Mouse (Mus musculus): ENCODE measurements at regions not wholly inside any gene's neighbourhood (a gene's known extent, or its start where the extent isn't known, plus 50 kb on each side); places are given as distances from the start of the nearest gene placed in this dataset.

DNA sequence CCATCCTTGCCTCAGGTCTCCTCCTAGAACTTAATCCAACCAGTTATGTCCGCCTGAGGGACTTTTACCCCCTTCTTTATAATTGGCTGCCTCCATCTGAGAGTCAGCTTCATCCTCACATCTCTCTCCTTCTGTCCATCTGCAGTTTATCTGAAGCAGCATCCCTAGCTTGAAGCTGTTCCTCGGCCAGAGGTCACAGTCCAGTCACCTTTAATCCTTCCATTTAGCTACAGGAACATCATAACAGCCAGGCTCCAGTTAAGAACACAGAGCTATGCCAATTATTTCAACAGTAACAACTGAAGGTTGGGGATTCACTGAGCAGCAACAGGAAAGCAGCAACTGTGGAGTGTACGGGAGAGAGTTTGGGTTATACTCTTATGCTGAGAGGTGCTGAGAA, 179.0 kb downstream of the Ice1 start:
- Histone ChIP-seq H3K36me3 (ENCODE audit: control insufficient read depth, insufficient read depth, low read length) (no peaks in the 10 kb centered on the region), H3K27ac (ENCODE audit: control insufficient read depth, insufficient read depth, low read depth, low read length) (no peak overlapping the region), H3K4me1 (ENCODE audit: control insufficient read depth, insufficient read depth, low read length) (no peaks in the 10 kb centered on the region), H3K27me3 (ENCODE audit: control insufficient read depth, insufficient read depth, low read length) (no peaks in the 10 kb centered on the region), H3K4me3 (ENCODE audit: control insufficient read depth, low read depth, low read length) (no peak overlapping the region)
- TF ChIP-seq CTCF (IDR thresholded peaks at IDR 0.05; ENCODE audit: control insufficient read depth, insufficient read depth, insufficient replicate concordance, low read depth, low read length) (no peak), POLR2A (IDR thresholded peaks at IDR 0.05; ENCODE audit: control insufficient read depth, low read depth, low read length) (no peak)

DNA sequence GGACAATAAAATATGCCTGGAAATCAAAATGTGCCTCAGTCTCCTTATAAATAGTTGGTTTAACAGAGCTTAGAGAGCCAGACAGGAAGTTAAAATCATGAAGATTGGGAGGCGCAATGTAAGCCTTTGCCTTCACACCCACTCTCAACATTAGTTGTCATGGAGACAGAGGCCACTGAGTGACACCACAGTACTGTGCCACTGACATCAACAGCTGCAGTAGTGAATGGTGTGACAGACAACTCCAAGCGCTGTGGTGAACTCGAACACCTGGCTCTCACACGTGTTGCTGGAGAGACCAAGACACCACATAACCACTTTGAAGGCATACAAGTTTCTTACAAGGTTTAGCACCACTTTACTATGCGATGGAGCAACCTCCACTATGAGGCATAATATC, 172.4 kb downstream of the Ice1 start:
- Histone ChIP-seq H3K27me3 (ENCODE audit: control insufficient read depth, insufficient read depth, low read length) (no peaks in the 10 kb centered on the region), H3K27ac (ENCODE audit: control insufficient read depth, insufficient read depth, low read depth, low read length) (no peak overlapping the region)
- TF ChIP-seq CTCF (IDR thresholded peaks at IDR 0.05; ENCODE audit: control insufficient read depth, insufficient read depth, insufficient replicate concordance, low read depth, low read length) (no peak), POLR2A (IDR thresholded peaks at IDR 0.05; ENCODE audit: control insufficient read depth, low read depth, low read length) (no peak)

DNA sequence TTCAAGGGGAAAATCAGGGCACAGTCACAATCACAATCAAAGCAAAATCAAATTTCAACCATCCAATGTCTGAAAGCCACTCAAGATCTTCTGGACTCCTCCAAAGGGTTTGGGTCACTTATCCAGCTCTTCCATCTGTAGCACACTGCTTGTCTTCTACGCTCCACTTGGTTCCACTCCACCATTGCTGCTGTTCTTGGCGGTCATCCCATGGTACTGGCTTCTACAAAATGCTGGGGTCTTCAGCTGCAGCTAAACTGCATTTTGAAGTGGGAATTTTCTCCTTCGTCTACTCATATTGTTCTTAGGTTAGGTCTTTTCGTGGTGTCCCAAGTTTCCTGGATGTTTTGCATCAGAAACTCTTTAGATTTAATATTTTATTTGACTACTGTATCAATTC, 162.7 kb downstream of the Ice1 start:
- H3K27ac ChIP-seq (ENCODE audit: control insufficient read depth, insufficient read depth, low read depth, low read length), result no peak overlapping the region
- no peaks in the 10 kb centered on the region for H3K27me3 ChIP-seq (ENCODE audit: control insufficient read depth, insufficient read depth, low read length)
- H3K36me3 ChIP-seq (ENCODE audit: control insufficient read depth, insufficient read depth, low read length), result no peaks in the 10 kb centered on the region
- no peak overlapping the region for H3K4me3 ChIP-seq (ENCODE audit: control insufficient read depth, low read depth, low read length)
- H3K4me1 ChIP-seq (ENCODE audit: control insufficient read depth, insufficient read depth, low read length), result no peaks in the 10 kb centered on the region
- TF ChIP-seq POLR2A (IDR thresholded peaks at IDR 0.05; ENCODE audit: control insufficient read depth, low read depth, low read length), result no peak
- TF ChIP-seq CTCF (IDR thresholded peaks at IDR 0.05; ENCODE audit: control insufficient read depth, insufficient read depth, insufficient replicate concordance, low read depth, low read length), result no peak

More for the DNA sequence above, 172.4 kb downstream of the Ice1 start:
- Histone ChIP-seq H3K4me3 (ENCODE audit: control insufficient read depth, low read depth, low read length) (no peak overlapping the region), H3K36me3 (ENCODE audit: control insufficient read depth, insufficient read depth, low read length) (no peaks in the 10 kb centered on the region), H3K4me1 (ENCODE audit: control insufficient read depth, insufficient read depth, low read length) (no peaks in the 10 kb centered on the region)

GRCm38 (mm10) chr13:70475366-70475765, 162.1 kb downstream of the Ice1 start:
- Histone ChIP-seq H3K36me3 (ENCODE audit: control insufficient read depth, insufficient read depth, low read length) (no peaks in the 10 kb centered on the region), H3K4me3 (ENCODE audit: control insufficient read depth, low read depth, low read length) (no peak overlapping the region), H3K27me3 (ENCODE audit: control insufficient read depth, insufficient read depth, low read length) (no peaks in the 10 kb centered on the region), H3K4me1 (ENCODE audit: control insufficient read depth, insufficient read depth, low read length) (no peaks in the 10 kb centered on the region), H3K27ac (ENCODE audit: control insufficient read depth, insufficient read depth, low read depth, low read length) (no peak overlapping the region)
- TF ChIP-seq CTCF (IDR thresholded peaks at IDR 0.05; ENCODE audit: control insufficient read depth, insufficient read depth, insufficient replicate concordance, low read depth, low read length) (no peak), POLR2A (IDR thresholded peaks at IDR 0.05; ENCODE audit: control insufficient read depth, low read depth, low read length) (no peak)

- Histone ChIP-seq H3K4me3 (ENCODE audit: control insufficient read depth, low read depth, low read length) (no peak overlapping the region), H3K27ac (ENCODE audit: control insufficient read depth, insufficient read depth, low read depth, low read length) (no peak overlapping the region), H3K36me3 (ENCODE audit: control insufficient read depth, insufficient read depth, low read length) (no peaks in the 10 kb centered on the region), H3K27me3 (ENCODE audit: control insufficient read depth, insufficient read depth, low read length) (no peaks in the 10 kb centered on the region), H3K4me1 (ENCODE audit: control insufficient read depth, insufficient read depth, low read length) (no peaks in the 10 kb centered on the region)
- TF ChIP-seq CTCF (IDR thresholded peaks at IDR 0.05; ENCODE audit: control insufficient read depth, insufficient read depth, insufficient replicate concordance, low read depth, low read length), result no peak
- no peak for TF ChIP-seq POLR2A (IDR thresholded peaks at IDR 0.05; ENCODE audit: control insufficient read depth, low read depth, low read length)
Measured at GRCm38 (mm10) chr13:70499302-70499701, 138.1 kb downstream of the Ice1 start.
